Mouse (Mus musculus): Measurements from ENCODE around the gene Pigk.
A peak's percentile ranks its signal among the peaks of the same experiment; 100 is the strongest.

Pigk gene

GRCm38 (mm10) chr3:152733011-152733410 lies 19.1 kb downstream of the Pigk start:
- DNase-seq, result no peak

- no peak for DNase-seq
Measured at GRCm38 (mm10) chr3:152733513-152733912, 19.6 kb downstream of the Pigk start.

- no peak for DNase-seq
Measured at GRCm38 (mm10) chr3:152734100-152734499, 20.2 kb downstream of the Pigk start.

GRCm38 (mm10) chr3:152735601-152736250 lies 21.8 kb downstream of the Pigk start:
- DNase-seq, result no peak

- no peak for DNase-seq
Measured at GRCm38 (mm10) chr3:152744301-152744700, 30.4 kb downstream of the Pigk start.

GRCm38 (mm10) chr3:152745611-152746010 lies 31.7 kb downstream of the Pigk start:
- DNase-seq, result no peak

GRCm38 (mm10) chr3:152749461-152749871 lies 35.6 kb downstream of the Pigk start:
- DNase-seq, result no peak

- no peak for DNase-seq
Measured at GRCm38 (mm10) chr3:152749881-152750280, 36.0 kb downstream of the Pigk start.

GRCm38 (mm10) chr3:152752911-152753310 lies 39.0 kb downstream of the Pigk start:
- DNase-seq, result no peak

GRCm38 (mm10) chr3:152753345-152753744 lies 39.4 kb downstream of the Pigk start:
- DNase-seq, result no peak

- DNase-seq, result no peak
Measured at GRCm38 (mm10) chr3:152753920-152754764, 40.2 kb downstream of the Pigk start.

GRCm38 (mm10) chr3:152755515-152755914 lies 41.6 kb downstream of the Pigk start:
- peak; percentile 63 for DNase-seq

- DNase-seq, result no peak
Measured at GRCm38 (mm10) chr3:152756896-152757295, 43.0 kb downstream of the Pigk start.

- peak; percentile 86 for DNase-seq
Measured at GRCm38 (mm10) chr3:152757464-152758393, 43.8 kb downstream of the Pigk start.

- no peak for DNase-seq
Measured at GRCm38 (mm10) chr3:152758500-152759032, 44.7 kb downstream of the Pigk start.

- peak; percentile 52 for DNase-seq
Measured at GRCm38 (mm10) chr3:152761116-152761515, 47.2 kb downstream of the Pigk start.

- DNase-seq, result no peak
Measured at GRCm38 (mm10) chr3:152761661-152762060, 47.8 kb downstream of the Pigk start.

- DNase-seq, result peak; percentile 47
Measured at GRCm38 (mm10) chr3:152762302-152762701, 48.4 kb downstream of the Pigk start.

GRCm38 (mm10) chr3:152763139-152763882 lies 49.4 kb downstream of the Pigk start:
- DNase-seq, result peak; percentile 78

GRCm38 (mm10) chr3:152764516-152765312 lies 50.8 kb downstream of the Pigk start:
- DNase-seq, result peak; percentile 45

- no peak for DNase-seq
Measured at GRCm38 (mm10) chr3:152767485-152767884, 53.6 kb downstream of the Pigk start.
